Mouse (Mus musculus): Measurements from ENCODE around the gene Lhx8. TPM values are rescaled to one million over a fixed set of nuclear protein-coding genes. Genes with fewer than 3 reads are reported as not detected.

The Lhx8 gene
- not detected for polyA plus RNA-seq (2017; shearing (Covaris generic))

DNA sequence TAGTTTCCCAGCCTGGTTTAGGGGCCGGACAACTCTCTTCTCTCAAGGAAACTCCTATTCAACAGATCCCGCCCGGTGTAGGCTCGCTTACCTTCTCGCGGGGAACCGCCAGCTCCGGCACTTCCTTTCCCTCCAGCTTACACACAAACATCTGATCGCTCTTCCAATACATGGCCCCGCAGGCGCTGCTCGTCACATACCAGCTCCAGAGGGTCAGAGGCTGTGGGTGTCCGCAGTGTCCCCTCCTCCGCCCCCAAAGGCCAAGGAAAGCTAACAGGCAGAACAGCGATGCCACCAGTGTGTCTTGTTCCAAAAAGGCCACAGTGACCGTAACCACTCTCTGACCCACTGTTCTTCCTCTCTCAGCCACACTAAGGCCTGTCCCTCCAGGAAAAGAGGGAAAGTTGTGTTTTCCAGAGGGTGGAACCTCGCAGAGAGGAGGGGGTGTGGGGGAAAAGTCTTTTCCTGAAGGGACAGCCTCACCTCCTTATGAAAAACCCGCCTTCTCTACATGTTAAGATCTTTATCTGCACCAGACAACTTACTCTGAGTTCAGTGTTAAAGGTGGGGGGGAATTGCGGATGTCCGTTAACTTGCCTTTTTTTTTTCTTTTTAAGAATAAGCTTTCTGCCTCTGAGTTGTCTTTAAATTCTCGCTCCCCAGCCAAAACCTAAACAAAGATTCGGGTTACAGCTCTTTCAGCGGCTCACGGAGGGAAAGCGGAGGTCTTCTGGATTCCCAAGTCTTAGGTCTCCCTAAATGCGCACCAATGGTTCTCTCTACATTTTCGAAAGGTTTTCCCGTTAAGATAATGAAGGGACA lies at the start of gene Lhx8:
Gene Lhx8 (minus strand): TSS at position 479 of the 822 bp plus-strand sequence.
- no peak for ATAC-seq

DNA sequence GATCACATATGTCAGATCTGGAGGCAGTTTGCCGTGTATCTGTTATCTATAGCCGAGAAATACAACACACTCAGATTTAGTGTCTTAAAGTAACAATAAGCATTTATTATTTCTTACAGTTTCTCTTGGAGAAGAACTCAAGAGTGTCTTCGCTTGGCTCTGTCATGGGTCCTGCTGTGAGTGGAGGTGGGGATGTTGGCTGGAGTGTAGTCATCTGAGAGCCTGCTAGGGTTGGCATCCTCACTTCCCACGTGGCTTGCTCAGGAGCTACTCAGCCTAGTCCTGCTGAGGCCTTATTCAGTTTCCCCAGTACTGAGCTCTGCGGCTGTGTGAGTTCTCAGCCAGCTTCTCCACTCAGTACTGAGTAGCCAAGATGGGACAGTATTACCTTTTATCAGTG lies 43.1 kb upstream of the Lhx8 start:
- no peak for ATAC-seq

DNA sequence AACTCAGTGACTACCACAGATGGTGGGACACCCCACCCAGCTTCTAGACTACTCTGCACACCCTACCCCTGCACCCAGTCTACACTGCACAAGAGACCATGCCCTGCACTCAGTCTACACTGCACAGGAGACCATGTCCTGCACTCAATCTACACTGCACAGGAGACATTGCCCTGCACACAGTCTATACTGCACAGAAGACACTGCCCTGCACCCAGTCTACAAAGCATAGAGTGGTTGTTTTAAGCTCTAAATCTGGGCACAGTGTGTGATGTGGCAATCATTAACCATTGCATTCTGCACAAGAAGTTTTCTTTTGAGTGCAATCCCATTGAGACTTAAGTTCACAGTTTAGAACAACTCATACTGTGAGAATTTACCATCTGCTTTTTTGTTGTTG lies 42.2 kb upstream of the Lhx8 start:
- ATAC-seq, result no peak

DNA sequence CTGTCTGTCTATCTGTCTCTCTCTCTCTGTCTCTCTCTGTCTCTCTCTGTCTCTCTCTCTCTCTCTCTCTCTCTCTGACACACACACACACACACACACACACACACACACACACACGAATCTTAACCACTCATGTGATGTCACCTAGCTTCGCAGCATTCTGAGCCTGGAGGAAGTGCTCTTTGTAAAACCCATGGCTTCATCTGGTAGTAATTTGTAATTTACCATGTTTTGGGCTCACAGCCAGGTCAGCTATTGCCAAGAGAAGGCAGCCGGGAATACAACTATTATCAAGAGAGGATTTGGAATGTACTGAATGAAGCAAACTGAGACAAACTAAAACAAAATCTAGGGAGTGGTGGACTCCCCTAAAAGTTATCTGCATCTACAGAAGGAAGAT lies 36.9 kb upstream of the Lhx8 start:
- no peak for ATAC-seq

DNA sequence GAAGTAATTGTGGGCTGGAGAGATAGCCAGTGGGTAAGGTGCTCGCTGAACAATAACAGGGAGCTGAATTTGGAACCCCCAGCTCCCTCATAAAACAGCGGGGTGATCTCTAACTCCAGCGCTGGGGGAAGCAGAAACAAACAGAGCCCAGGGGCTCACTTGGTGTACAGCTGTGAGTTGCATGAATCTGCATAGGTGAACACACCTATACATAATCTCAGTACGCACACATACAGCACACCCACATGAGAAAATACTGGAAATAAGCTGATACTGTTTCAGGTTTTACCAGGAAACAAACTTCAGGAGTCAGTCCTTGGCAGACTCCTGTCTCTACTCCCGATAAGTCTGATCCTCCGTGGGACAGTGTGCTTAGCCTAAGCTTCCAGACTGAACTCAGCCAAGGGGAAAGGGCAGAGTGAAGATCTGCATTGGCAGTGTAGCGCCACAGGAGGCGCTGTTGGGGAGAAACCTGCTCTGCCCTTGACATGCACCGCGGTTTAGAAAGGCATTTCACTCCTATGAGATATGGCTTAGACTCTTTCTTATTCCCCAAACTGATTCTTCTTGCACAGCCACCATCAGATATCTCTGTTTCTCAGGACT lies 34.2 kb upstream of the Lhx8 start:
- no peak for ATAC-seq

DNA sequence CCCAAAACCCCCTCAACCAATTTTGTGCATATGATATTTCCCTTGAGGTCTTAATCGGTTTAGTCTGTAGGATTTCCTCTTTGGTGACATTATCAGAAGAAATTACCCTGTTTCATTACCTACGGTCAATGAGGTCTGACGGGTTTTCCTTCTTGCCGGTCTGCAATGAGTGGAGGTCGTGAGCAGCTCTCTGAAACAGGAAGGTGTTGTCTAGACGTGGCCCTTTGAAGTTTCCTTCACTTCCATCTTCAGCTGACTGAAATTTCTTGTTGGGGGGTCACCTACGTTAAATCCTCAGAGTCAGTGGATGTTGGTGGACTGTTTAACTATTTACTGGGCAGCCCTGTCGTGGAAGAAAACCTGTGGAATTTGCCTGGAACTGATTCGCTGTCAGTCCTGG lies 33.0 kb upstream of the Lhx8 start:
- ATAC-seq, result no peak

DNA sequence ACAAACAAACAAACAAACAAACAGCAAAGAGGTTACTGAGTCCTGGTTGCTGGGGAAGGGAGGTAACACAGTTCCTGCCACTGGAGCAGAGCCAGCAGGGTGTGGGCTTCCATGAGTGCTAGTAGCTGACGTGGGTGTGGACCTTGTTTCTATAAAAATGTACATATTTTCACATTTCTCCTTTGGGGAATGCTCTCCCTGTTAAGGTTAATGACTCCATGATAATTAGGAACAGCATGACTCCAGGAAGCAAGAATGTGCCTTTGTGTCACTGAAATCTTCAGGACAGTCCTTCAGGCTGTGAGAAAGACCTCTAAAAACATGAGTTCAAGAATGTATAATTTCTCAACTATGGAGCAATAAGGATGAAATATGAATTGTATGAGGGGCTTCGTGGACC lies 28.8 kb upstream of the Lhx8 start:
- ATAC-seq, result no peak

DNA sequence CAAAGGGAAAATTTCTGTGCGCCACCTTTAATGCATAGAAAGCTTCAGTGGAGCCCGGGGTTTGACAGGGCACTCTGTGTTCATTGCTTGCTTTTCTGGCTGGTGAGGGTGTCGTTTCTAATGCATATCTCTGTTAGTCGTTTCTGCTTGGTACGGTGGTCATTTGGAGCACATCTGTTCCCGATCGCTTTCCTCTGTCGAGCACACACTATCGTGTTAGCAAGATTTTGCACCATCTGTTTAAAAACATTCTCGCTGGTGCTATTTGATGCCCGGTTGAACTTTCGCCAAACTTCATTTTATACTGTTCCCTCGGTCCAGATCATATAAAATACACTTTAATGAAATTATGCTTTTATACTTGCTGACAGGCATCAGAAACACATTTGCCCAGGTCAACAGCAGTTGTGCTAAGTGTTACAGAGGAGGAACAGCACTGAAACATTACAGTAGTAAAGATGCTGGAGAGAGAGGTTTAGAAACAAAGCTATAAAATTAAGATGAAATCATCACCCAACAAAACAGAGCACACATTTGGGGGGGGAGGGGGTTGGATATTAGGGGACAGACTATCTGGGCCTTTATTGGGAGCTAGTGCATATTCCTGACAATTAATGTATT lies 9.9 kb upstream of the Lhx8 start:
- ATAC-seq, result no peak

DNA sequence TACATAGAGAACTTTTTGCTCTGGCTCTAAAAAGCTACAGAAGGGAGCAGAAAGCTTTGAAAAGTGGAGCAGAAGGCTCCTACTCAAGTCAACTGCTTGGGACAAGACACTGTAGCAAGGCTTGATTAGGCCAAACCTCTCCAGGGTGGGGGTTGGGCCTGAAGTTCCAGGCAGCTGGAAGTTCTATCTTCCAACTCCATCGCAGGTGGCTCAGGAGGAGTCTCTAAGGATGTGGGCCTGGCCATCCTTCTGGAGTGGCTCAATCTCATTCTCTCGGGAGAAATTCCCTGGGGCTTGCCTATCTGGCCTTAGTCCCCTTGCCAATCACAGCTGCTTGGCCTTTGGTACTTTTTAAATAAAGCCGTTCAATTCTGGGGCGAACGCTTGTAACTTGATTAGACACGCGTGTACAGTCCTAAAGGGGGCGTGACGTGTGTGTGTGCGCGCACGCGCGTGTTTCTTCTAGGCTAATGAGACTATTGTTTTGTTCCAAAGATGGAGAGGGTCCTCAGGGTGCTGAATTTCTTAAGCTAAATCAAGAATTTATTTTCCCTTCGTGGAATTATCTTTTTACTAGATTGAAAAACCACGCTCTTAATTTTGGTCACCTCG lies 9.3 kb upstream of the Lhx8 start:
- ATAC-seq, result no peak

DNA sequence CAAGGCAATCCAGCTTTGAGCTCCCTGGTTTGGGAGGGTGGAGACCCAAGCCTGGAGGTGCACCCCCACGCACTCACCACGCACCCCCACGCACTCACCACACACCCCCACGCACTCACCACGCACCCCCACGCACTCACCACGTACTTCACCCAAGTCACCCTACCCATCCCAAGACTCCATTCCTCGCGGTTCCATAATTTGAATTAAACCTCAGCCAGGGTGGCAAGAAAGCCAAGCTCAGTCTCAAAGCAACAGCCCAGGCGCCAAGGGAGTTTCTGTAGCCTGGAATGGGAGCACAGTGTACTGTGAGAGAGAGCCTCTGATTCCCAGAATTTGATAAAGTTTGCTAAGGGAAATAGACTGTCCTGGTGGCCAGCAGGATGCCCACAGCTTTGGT lies 4.3 kb upstream of the Lhx8 start:
- ATAC-seq, result no peak

DNA sequence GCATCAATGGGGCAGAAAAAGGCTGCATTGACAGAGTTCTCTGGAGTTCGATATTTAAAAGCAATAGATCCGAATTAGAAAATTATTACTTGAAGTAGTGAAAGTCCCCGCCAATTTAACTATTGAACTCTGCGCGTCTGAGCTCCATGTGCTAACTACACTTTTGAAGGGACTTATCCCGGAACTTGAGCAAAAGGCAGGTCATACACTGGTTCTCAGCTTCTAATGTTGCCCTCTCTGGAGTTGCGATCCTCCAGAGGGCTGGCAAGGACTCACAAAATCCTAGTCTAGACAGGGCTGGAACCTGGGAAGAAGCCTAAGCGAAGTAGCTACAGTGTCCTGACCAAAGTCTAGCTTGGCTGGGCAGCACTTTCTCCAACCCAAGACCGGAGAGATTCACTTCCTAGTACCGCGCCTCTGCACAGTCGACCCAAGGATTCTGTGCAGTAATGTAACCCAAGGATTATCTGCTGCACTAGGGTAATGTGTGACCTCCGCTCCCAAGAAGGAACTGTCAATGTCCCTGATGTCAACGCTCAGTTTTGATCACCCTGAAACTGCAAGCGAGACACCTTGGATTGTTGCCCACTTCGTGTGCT lies 3.0 kb upstream of the Lhx8 start:
- ATAC-seq, result no peak

DNA sequence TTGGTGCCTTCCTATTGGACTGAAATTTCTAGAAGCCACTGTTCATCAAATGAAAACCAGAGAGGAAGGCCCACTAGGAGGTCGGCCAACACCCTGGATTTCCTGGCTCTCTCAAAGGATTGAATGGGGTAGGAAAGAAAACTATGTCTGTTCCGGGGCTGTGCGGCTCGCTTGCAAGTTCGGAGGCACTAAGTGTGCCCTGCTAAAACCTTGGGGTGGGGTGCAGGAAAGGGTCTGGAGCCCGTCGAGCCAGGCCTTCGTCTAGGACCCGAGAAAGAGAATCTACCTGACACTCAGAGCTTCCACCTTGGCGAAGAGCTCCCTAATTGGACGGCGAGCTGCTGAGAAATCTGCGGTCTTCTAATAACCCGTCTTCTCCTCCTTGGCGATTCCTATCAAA lies 2.5 kb upstream of the Lhx8 start:
- ATAC-seq, result no peak

DNA sequence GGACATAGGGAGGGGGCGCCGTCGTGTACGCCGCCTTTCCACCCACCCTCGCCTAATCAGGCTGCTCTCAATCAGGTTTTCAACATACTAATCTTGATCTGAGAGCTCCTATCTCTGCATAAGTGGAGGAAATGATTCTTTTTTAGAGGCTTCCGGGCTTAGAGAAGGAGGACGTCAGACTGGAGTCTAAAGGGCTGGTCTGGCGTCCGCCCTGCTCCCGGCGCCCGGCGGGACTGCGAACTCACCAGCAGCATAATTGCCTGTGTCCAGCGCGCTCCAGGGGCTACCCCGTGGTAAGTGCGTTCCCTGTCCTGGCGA lies 1.7 kb upstream of the Lhx8 start:
- ATAC-seq, result no peak

DNA sequence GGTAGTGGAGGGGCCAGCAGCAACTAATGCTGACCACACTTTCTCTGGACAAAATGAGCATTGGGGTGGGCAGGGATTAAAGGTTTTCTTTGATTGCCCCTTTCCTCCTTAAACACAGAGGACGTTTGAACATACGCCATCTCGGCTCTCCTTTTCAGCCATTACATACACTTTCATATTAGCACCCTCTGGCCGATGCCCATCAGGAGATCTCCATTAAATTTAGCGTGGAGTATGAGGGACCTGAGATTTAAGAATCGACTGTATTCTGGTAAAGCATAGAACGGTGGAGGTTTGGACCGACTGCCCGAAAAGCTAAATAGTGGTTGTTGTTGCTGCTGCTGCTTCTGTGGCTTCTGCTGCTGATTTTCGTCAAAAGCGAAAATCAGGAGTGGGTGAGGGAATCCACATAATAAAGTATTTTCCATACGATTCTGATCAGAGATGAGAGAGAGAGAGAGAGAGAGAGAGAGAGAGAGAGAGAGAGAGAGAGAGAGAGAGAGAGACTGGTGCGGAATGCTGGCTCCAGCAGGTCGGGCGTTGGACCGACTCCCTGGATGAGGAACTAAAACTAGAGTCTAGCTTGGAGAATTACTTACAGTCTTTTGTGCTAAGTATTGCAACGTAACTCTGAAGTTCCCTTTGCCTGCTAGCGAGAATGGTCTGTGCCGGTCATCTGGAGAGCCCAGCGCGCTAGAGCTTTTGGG lies 1.2 kb upstream of the Lhx8 start:
- ATAC-seq, result no peak

DNA sequence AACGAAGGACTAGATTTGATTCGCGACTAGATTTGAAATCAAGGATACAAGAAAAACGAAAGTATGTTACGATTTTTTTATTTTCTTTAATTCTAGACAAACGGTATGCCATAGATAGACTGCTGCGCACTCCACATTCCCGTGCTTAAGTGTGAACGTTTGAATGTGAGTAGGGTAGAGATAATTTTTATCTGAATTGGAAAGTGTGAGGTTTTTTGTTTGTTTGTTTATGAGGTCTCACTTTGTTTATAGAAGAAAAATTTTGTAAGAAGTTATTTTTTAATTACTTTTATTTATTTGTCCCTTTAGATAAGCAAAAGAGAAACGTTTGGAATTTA lies 513 bp upstream of the Lhx8 start:
- no peak for ATAC-seq

DNA sequence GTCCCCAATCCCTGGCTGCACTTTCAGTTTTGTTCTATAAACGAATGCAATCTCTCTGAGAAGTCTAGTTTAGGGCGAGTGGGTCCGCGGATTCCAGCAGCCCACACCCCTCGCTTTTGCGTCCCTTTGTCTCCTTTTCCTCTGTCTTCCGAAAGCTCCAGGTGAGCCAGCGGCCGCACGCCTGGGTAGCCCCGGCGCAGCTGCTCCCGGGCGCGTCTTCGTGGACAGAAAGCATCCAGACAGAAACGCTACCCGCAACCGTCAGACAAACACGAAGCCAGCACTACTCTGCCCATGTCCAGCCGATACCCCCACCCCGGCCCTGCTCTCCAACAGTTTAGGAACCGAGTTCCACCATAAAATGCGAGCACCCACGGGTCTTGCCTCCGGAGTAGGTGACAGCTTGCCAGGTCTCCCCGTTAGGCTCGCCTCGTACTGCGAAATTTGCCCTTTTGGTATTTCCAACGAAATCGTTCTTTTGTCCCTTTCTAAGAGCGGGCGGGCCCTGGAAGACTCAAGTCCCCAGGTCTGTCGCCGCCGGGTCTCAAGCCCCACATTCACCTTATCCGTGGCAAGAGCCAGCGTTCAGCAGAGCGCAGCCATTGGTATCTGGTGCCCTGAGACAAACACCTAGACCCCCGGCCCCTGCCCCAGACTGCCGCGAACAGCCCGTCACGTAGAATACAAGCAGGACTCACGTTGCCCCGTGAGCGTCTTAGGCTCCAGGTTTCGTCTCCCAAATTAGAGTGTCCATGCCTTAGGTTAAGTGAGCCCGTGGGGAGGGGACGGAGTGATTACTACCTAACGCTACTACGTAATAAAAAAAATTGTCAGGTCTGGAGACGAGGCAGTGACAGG lies 907 bp downstream of the Lhx8 start:
- no peak for ATAC-seq

DNA sequence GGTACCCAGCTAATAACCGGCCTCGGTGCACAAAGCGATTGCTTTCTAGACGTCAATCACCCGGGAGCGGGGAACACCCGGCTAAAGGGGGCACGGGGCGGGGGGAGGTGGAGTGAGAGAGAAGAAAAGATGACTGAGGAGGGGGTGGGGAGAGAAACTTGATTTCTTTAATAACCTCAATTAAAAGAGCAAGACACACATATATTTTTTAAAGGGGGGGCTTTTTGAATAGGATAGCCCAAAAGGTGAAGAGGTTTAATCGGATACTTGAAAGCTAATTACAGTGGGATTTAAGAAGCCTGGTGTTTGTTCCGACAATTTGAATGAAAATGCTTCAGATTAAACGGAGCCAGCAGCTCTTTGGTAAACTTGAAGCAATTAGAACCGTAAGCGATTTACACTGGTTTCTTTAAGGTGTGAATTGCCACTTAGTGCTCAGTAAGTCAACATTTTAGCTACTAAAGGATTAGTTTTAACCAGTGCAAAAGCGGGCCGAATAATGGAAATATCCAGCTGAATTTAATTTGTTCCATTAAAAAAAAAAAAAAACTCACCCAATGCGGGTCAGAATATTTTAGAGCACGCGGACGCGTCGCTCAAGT lies 1.6 kb downstream of the Lhx8 start:
- no peak for ATAC-seq

DNA sequence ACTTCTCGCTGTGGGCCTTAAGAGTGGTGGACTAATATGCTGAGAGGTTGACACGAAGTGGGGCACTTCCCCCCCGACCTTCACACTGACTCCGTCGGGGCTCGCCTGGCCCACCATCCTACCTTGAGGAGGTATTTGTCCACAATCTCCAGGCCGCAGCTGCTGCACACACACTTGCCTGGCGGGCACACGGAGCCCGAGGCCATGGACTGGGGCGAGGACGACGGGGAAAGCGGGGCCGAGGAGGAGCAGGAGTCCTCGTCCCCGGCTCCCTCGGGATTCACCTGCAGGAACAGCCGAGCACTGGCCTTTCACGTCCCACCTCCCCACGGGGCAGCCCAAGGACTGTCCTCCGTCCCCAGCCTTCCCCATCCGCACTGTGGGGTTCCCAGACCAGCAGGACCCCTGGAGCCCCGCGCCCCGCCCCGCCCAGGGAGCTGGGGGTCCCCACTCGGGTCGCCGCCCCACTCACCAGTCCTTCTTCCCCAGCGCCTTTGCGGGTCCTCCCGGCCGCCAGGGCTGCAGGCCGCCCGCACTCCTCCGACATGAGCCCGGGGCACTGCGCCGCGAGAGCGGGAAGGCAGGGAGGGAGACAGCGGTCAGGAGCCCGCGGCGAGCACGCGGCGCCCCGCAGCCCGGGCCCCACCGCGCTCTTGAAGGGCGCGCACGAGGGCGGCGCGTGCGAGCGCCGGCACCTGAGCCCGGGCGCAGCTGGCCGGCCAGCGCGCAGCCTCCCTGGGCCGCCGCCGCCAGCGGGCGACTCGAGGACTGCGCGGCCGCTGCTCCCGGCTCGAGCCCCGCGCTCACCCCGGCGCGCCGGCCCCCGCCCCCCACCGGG lies 2.4 kb downstream of the Lhx8 start:
- ATAC-seq, result no peak

DNA sequence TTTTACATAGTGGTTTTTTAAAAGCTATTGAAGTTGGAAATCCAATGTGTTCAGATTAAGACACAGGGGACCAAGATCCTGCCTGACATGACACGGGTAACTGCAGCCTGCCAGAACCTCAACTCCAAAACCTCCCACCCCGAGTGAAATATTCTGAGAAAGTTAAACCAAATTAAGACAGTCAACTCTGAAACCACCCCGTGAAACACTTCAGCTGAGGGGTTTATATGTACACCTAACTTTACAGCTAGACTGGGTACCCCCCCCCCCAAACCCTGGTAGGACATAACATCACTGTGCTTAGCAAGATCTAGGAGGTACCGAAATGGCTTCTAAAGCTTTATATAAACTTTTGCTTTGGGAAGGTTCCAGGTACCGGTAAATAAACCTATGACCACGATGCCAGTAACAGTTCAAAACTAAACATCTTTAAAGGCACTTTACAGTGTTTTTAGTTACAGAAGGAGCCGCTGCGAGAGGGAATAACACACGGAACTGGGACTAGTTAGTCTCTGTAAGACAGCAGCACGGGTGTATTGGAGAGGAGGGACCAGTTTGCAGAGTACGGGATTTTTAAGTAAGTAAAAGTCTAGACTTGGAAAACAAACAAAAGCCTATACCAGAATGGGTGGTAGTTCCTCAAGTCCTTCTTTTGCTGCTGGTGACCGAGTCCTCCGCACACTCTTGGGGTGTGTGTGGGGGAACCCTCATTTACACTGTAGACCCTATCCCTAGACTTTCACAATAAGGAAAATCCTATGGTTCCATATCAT lies 3.2 kb downstream of the Lhx8 start:
- ATAC-seq, result no peak

Measured in activated CD4-positive, CD25-positive, alpha-beta regulatory T cell, adult 4 months (primary cell).